Mouse (Mus musculus) lung, postnatal 25 days (tissue): ENCODE results near the gene Mex3b.

Source experiments
- DNase-seq: peaks from one replicate; pipeline ENCODE4 v3.0.0; 2022; ENCODE audit warnings: low spot score

Mex3b gene

DNA sequence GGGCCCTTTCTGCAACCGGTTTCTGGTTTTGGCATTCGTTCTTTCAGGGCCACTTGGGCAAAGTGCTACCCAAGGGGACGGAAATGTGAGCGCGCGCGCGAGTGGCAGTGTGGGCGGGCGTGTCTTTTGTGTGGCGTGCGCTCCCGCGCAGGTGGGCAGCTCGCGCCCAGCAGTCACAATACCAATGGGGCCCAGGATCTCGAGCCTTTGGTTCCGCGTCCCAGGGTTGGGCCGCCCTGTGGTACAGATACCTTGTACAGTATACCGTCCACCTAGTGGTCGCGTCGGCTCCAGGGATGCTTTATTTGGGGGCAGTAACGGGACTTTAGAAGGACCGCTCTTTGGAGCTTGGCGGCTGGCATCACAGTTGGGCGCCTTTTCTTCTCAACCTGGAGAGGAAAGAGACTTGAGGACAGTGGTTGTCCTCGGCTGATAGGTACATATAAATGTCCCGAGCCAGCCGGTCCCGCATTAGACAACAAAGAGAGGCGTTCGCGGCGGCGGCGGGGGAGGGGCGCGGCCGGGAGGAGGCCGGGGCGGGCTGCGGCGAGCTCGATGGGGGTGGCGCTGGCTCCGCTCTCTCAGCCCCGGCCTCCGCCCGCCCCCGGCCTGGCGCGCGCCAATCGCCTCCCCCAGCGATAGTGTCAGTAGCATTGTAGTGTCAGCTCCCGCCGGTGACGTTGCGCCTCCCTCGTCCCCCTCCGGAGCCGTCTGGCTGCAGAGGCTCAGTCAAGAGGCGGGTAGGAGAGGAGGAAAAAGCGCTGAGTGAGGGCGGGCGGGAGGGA, 455 bp upstream of the Mex3b start:
- DNase-seq: peak; percentile 96

DNA sequence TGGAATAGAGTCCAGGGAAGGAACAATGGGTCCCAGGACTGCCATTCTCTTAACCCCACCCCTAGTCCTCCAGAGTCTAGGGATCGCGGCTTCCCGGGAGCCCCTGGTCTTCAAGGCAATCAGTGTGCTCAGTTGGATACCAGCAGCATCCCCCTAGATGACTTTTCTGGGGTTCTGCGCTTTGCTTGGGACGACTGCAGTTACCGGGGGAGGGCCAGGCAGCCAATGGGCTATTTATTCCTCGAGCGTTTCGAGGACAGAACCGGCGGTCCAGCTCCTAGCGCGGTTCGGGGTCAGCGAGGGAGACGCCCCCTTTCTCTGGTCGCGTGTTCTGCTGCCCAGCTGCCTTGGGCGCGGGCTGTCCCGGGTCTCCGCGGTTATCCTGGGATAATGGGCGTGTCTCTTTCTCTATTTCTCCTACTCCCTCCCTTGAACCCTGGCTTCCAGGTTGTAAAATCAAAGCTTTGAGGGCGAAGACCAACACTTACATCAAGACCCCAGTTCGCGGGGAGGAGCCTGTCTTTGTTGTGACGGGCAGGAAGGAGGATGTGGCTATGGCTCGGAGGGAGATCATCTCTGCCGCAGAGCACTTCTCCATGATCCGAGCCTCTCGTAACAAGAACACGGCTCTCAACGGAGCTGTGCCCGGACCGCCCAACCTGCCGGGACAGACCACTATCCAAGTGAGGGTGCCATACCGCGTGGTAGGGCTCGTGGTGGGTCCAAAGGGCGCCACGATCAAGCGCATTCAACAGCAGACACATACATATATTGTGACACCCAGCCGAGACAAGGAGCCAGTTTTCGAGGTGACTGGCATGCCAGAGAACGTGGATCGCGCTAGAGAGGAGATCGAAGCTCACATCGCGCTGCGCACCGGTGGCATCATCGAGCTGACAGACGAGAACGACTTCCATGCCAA, 1.4 kb downstream of the Mex3b start:
- no peak for DNase-seq

DNA sequence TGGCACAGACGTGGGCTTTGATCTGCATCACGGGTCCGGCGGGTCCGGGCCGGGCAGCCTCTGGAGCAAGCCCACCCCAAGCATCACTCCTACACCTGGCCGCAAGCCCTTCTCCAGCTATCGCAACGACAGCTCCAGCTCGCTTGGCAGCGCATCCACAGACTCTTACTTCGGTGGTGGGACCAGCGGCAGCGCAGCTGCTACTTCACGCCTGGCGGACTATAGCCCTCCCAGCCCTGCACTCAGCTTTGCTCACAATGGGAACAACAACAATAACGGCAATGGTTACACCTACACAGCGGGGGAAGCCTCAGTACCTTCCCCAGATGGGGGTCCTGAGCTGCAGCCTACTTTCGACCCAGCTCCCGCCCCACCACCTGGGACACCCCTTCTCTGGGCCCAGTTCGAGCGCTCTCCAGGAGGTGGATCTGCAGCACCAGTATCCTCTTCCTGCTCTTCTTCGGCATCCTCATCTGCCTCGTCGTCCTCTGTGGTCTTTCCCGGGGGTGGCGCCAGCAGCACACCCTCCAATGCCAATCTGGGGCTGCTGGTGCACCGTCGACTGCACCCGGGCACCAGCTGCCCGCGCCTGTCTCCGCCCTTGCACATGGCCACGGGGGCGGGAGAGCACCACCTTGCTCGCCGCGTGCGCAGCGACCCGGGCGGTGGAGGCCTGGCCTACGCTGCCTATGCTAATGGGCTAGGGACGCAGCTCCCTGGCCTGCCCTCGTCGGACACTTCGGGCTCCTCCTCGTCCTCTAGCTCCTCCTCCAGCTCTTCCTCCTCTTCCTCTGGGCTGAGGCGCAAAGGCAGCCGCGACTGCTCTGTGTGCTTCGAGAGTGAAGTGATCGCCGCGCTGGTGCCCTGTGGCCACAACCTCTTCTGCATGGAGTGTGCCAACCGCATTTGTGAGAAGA, 2.4 kb downstream of the Mex3b start:
- DNase-seq: peak; percentile 26

DNA sequence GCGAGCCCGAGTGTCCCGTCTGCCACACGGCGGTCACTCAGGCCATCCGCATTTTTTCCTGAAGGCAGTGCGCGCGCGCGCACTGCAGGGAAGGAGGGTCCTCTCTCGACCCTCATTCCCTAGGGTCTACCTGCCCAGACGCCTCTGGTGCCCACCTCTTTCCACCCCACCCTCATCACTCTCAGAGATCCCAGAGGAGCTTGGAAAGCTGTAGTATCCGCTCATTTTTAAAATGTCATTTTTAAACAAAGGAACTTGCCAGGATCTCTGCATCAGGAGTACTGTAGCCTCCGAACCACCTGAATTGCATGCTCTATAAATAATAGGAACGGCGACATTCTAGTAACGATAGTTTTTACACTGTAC, 3.0 kb downstream of the Mex3b start:
- no peak for DNase-seq

GRCm38 (mm10) chr7:82876551-82876950, 9.4 kb downstream of the Mex3b start:
- DNase-seq: no peak

DNA sequence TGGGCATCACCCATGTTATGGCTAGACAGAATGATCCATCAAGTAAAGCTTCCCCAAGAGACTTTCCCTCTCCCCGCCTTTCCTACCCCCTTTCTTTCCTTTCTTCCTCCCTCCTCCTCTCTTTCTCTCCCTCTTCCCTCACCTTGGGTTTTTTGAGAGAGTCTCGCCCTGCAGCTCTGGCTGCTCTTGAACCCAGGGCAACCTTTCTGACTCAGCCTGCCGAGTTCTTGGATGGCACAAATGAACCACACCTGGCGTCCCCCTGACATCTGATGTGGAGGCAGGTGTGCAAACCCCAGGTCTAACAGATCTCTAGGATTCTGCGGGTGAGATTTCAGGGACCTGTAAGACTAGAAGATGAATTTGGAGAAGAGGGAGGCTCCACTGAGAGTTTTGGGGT, 12.9 kb downstream of the Mex3b start:
- no peak for DNase-seq

DNA sequence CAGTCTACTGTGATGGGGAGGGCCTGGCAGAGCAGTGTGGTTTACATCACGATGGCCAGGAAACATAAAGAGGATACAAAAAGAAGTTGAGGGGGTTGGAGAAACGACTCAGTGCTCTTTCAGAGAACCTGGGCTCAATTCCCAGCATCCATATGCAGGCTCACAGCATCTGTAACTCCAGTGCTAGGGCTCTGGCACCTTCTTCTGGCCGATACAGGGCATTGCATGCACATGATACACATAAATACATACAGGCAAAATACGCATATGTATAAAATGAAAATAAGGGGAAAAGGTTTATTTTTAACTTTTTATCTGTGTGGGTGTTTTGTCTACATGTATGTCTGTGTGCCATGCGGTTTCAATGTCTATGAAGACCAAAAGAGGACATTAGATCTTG, 13.6 kb downstream of the Mex3b start:
- no peak for DNase-seq

GRCm38 (mm10) chr7:82890317-82890850, 23.3 kb downstream of the Mex3b start:
- no peak for DNase-seq

- DNase-seq: no peak
These were observed 23.9 kb downstream of the Mex3b start for GRCm38 (mm10) chr7:82890875-82891515.

GRCm38 (mm10) chr7:82894366-82894765, 27.2 kb downstream of the Mex3b start:
- DNase-seq: no peak

DNA sequence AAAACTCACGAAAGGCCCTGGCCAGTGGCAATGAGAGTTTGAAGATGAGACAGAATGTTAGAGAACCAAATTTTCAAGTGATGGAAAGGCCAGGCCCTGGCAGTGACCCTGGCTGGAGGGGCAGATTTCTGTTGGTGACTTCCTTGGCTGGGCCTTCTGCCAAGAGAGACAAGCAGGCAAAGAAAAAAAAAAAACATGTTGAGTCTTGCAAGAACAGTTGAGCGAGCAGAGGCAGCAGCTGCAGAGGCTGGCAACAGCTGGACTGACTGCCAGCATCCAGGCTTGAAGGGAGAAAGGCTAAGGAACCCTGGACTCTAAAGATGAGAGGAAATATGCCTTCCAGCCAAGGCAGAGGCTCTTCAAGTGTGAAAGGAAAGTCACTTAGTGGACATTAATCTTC, 28.5 kb downstream of the Mex3b start:
- no peak for DNase-seq

DNA sequence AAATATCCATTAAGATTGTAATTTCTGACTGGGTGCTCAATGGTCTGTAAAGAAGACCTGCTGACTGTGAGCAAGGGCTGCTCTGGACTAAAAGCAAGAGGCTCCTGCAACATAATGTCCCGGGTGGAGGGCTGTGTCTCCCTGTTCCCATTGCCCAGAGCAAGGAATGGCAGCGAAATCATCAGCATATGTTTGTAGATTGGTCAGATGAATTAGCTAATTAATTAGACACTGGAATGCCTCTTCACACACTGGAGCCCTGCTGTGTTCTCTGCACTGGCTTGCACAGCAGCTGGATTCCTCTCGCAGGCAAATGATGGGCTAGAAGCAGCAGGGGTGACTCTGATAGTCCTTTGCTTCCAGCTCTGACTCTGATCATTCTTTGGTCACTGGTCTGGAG, 29.6 kb downstream of the Mex3b start:
- DNase-seq: no peak

- no peak for DNase-seq
These were observed 32.5 kb downstream of the Mex3b start for GRCm38 (mm10) chr7:82899459-82900297.

- DNase-seq: no peak
These were observed 35.9 kb downstream of the Mex3b start for GRCm38 (mm10) chr7:82903006-82903405.

DNA sequence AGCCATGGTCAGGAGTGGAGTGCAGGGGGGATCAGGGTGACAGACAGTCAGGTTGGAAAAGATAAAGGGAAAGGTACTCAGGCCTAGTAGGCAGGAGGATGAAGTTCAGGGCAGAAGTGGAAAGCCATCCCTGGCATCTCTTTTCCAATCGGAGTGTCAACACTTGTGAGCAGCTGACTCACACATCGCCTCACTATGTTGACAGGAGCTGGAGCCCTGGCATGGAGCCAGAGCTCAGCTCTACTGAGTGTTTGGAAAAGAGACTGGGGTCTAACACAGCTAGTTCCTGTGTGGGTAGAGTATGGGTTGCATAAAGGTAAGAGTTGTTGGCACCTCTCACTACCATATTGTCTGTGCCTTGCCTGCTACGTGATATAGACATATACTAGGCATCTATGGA, 38.4 kb downstream of the Mex3b start:
- DNase-seq: peak; percentile 7

- DNase-seq: no peak
These were observed 39.9 kb downstream of the Mex3b start for GRCm38 (mm10) chr7:82907081-82907480.

DNA sequence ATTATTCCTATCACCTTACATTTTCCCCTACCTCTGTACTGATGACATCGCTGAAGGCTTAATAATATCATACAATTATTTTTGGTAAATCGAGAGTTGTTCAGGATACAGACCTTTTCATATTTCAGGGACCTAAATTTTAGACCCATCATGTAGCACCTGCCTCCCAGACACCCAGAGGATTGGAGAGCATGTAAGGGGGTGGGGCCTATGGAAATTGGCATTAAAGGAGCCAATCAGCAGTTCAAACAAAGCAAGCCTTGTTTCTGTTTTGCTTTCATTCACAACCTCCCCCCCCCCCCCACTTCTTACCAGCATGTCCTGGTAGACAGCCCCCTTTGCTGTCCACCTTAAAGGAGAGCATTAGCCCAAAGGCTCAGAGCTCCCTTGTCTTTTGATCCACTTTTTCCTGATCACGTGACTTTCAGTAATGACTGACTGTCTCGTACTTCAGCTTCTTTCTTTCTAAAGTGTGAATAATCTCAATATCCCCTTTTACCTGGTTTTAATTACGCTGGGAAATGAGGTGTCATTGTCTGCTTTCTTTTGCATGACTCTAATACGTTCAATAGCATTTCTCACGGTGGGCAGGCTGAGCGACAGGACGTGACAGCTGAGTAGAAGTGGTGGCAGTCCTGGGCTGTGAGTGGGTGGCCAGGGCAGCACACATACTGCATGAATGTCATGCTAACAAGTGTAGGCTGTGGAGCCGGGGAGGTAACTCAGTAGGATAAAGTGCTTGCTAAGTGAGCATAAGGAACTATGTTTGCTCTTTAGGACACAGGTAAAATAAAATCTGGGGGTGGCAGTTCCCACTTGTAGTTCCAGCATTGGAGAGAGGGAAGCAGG, 43.6 kb downstream of the Mex3b start:
- DNase-seq: no peak

GRCm38 (mm10) chr7:82911501-82911900, 44.4 kb downstream of the Mex3b start:
- DNase-seq: no peak

DNA sequence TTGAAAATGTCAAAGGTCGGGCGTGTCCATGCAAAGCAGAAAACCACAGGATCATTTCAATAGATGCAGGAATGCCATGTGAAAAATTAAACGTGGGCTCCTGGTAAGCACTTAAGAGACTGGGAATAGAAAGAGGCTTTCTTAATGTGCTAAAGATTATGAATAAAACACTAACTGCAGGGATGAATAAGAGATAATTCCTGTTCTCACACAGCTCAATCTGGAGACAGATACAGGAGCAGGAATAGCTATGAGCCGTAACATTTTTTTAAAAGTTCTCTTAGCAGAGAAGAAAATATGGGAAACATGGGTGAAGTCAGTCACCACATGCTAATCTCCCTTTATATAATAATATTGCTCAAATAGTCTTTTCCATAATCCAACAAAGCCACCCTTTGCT, 47.2 kb downstream of the Mex3b start:
- no peak for DNase-seq
